ENCODE assay signal across 8 mouse cellular contexts in the genomic region with DNA sequence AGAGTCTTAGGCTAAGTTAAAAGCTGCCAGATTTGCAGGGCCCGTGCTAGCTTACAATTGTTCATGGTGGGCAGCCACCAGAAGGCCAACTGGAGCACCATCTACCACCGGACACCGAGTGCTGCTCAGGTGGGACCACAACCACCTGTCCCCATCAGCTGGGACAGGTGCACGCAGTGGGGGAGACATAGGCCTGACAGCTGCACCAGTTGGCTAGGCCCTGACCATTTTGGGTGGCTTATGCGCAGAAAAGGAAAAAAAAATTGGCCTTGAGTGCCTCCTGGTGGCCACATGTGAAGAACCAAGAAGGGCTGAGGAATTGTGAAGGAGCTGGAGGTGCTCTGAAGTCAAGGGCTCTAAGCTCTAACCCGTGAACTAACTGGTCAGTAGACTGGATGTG. TPM values are rescaled to one million over a fixed set of nuclear protein-coding genes. Genes with fewer than 3 reads are reported as not detected.
A peak's percentile ranks its signal among the peaks of the same experiment; 100 is the strongest.
DNase-seq lines count a peak whose midpoint lies in the region; ATAC-seq and TF ChIP-seq lines count a peak whose summit lies in the region.

No protein-coding gene starts in this region.

- H3K27me3 ChIP-seq in MEL (ENCODE audit: control insufficient read depth in 1 of 2, insufficient read depth in 2 of 2, low read length in 2 of 2) (no peaks in the 10 kb centered on the region), myocyte (ENCODE audit: control insufficient read depth, insufficient read depth, insufficient read length) (no peaks in the 10 kb centered on the region)
- H3K27me3 ChIP-seq in liver, embryonic 11.5 days (replicated peaks; ENCODE audit: control insufficient read depth, insufficient read depth, low read length), result no peaks in the 10 kb centered on the region; the same call in 1 of the 2 replicates

- H3K9ac ChIP-seq in MEL (ENCODE audit: control insufficient read depth, low read depth, low read length, poor library complexity, severe bottlenecking), result no peak overlapping the region
- H3K9ac ChIP-seq in liver, embryonic 11.5 days (ENCODE audit: low read depth, low read length), result no peak overlapping the region

- H3ac ChIP-seq in myocyte (ENCODE audit: control insufficient read depth, insufficient read length), result no peak overlapping the region

- TF ChIP-seq CTCF in MEL (IDR thresholded peaks at IDR 0.05 in 2 of 3, conservative IDR thresholded peaks at IDR 0.05 in 1 of 3; ENCODE audit: control insufficient read depth in 1 of 3, insufficient read depth in 1 of 3, low read depth in 2 of 3, low read length in 3 of 3, poor library complexity in 1 of 3, severe bottlenecking in 1 of 3), result peak; percentile 50 to 84 (median 65)

- 35% methylated on average over 6 of the region's 6 CpGs for WGBS in liver, embryonic 11.5 days

- peak; percentile 83 for TF ChIP-seq RAD21 in MEL (IDR thresholded peaks at IDR 0.05; ENCODE audit: low read depth, low read length)

- H3K4me3 ChIP-seq in MEL (ENCODE audit: control insufficient read depth in 1 of 2, insufficient read depth in 1 of 2, low read depth in 2 of 2, low read length in 2 of 2) (no peak overlapping the region), myocyte (no peak overlapping the region)
- H3K4me3 ChIP-seq in liver, embryonic 11.5 days (ENCODE audit: low read depth, low read length), result no peak overlapping the region

- DNase-seq in B cell, adult 2 months, result peak; percentile 62 to 65
- peak; percentile 71 for DNase-seq in MEL (ENCODE audit: low read depth, low spot score)
- peak; percentile 92 to 93 for DNase-seq in cerebellum, postnatal 10 days
- DNase-seq in gastrocnemius, adult 18-20 months (ENCODE audit: low spot score), result peak; percentile 77
- DNase-seq in induced T-regulatory cell, adult 2 months (ENCODE audit: low read depth), result peak; percentile 91
- DNase-seq in liver, embryonic 11.5 days (ENCODE audit: low spot score), result peak; percentile 72
- DNase-seq in thymus, postnatal 0 days (ENCODE audit: low spot score), result peak; percentile 90

- H3K79me2 ChIP-seq in MEL (ENCODE audit: control insufficient read depth, insufficient read depth, low read length, poor library complexity) (no peaks in the 10 kb centered on the region), myocyte (ENCODE audit: control insufficient read depth, insufficient read depth) (no peaks in the 10 kb centered on the region)

- no peaks in the 10 kb centered on the region for H3K9me3 ChIP-seq in MEL (replicated peaks; ENCODE audit: insufficient read depth, low read length)
- H3K9me3 ChIP-seq in liver, embryonic 11.5 days (ENCODE audit: control insufficient read depth, low read length), result no peaks in the 10 kb centered on the region

- ATAC-seq in liver, embryonic 11.5 days (replicated peaks; ENCODE audit: low FRiP score), result peak; percentile 44

- no peak overlapping the region for H3K27ac ChIP-seq in MEL (ENCODE audit: control insufficient read depth, low read depth, low read length)
- H3K27ac ChIP-seq in liver, embryonic 11.5 days (ENCODE audit: low read depth, low read length), result no peak overlapping the region

- H3K4me1 ChIP-seq in MEL (ENCODE audit: control insufficient read depth in 1 of 2, insufficient read depth in 2 of 2, low read length in 2 of 2), result no peaks in the 10 kb centered on the region
- H3K4me1 ChIP-seq in liver, embryonic 11.5 days (replicated peaks; ENCODE audit: control insufficient read depth, insufficient read depth, low read length), result peaks cover 30% of the 10 kb centered on the region

- TF ChIP-seq EP300 in MEL (IDR thresholded peaks at IDR 0.05; ENCODE audit: low read depth in 1 of 2, low read length in 2 of 2), result no peak

- TF ChIP-seq POLR2A in MEL (IDR thresholded peaks at IDR 0.05; ENCODE audit: control insufficient read depth in 1 of 2, insufficient read depth in 1 of 2, low read depth in 1 of 2, low read length in 2 of 2, poor library complexity in 1 of 2) (no peak), myocyte (IDR thresholded peaks at IDR 0.05; ENCODE audit: insufficient read length, low read depth) (no peak)

- no peak overlapping the region for H3K4me2 ChIP-seq in liver, embryonic 11.5 days
- no peak overlapping the region for H3K4me2 ChIP-seq in myocyte (ENCODE audit: low read depth)

- H3K36me3 ChIP-seq in MEL (ENCODE audit: control insufficient read depth in 1 of 2, insufficient read depth in 2 of 2, low read length in 2 of 2) (no peaks in the 10 kb centered on the region), myocyte (ENCODE audit: control insufficient read depth, insufficient read depth) (no peaks in the 10 kb centered on the region)
- no peaks in the 10 kb centered on the region for H3K36me3 ChIP-seq in liver, embryonic 11.5 days (ENCODE audit: control insufficient read depth, insufficient read depth, low read length)

TF ChIP-seq in MEL, 35 proteins besides CTCF, POLR2A, EP300 and RAD21:
- TF ChIP-seq GABPA (IDR thresholded peaks at IDR 0.05; ENCODE audit: low read depth, low read length), result no peak
- peak; percentile 95 for TF ChIP-seq ZNF384 (IDR thresholded peaks at IDR 0.05; ENCODE audit: low read depth, low read length)
- no peak for TF ChIP-seq MAZ (IDR thresholded peaks at IDR 0.05; ENCODE audit: low read depth, low read length)
- TF ChIP-seq SMC3 (IDR thresholded peaks at IDR 0.05; ENCODE audit: low read depth, low read length), result peak; percentile 90
- TF ChIP-seq ZC3H11A (IDR thresholded peaks at IDR 0.05; ENCODE audit: low read depth, low read length), result peak; percentile 84
- 0 out of 2 replicates have a peak, but pooled peaks have one; percentile 38 for TF ChIP-seq SIN3A (IDR thresholded peaks at IDR 0.05; ENCODE audit: low read length)

TF ChIP-seq in myocyte, 11 proteins besides CTCF, POLR2A, EP300 and RAD21:
- peak; percentile 100 for TF ChIP-seq TCF3 (IDR thresholded peaks at IDR 0.05; ENCODE audit: insufficient read length, low read depth)
- peak; percentile 53 to 99 (median 98) for TF ChIP-seq MYOD1 (IDR thresholded peaks at IDR 0.05; ENCODE audit: control insufficient read depth in 1 of 3, insufficient read length in 2 of 3, low read depth in 2 of 3)
- TF ChIP-seq TCF12 (IDR thresholded peaks at IDR 0.05; ENCODE audit: insufficient read depth, poor library complexity, severe bottlenecking), result peak; percentile 99
- peak; percentile 74 to 100 (median 98) for TF ChIP-seq MYOG (IDR thresholded peaks at IDR 0.05; ENCODE audit: control insufficient read depth in 1 of 3, insufficient read depth in 1 of 3, insufficient read length in 2 of 3, low read depth in 2 of 3)
- no peak for TF ChIP-seq CEBPB (IDR thresholded peaks at IDR 0.05; ENCODE audit: insufficient read depth, poor library complexity, severe bottlenecking)
TF ChIP-seq in myocyte: peak in this region for 4.

RNA-seq across cellular contexts. Expression of a gene that starts 16.8 kb away (rescaled TPM):
- total RNA-seq in MEL (2012; rRNA removed), result 33.3 and 38.0 TPM in 2 replicates
- polyA plus RNA-seq in MEL (2012; ENCODE audit: insufficient read depth in 1 of 2, insufficient read length in 2 of 2, low read depth in 1 of 2, low replicate concordance in 2 of 2, missing spikeins in 1 of 2) (10 to 100 TPM in 1 of 2 experiments, not detected in 1; 24.0 TPM), myocyte (2012; fragmentation: generic; extraction: Trizol) (20.3 TPM)
- 10 to 100 TPM; 16.0 to 16.9 TPM for total RNA-seq in gastrocnemius, adult 18-20 months (2021)
- 41.0 and 44.7 TPM in 2 replicates for polyA plus RNA-seq in liver, embryonic 11.5 days (2014; fragmentation: Nextera tagmentation; extraction: Ambion mirVana)
- polyA plus RNA-seq in thymus, postnatal 0 days (2015; fragmentation: Nextera tagmentation; extraction: Ambion mirVana), result 50.7 and 54.1 TPM in 2 replicates

RNA-seq across cellular contexts. Expression of a gene that starts 16.8 kb away (rescaled TPM):
- 19.3 and 25.7 TPM in 2 replicates for total RNA-seq in MEL (2012; rRNA removed)
- polyA plus RNA-seq in MEL (2012; ENCODE audit: insufficient read depth in 1 of 2, insufficient read length in 2 of 2, low read depth in 1 of 2, low replicate concordance in 2 of 2, missing spikeins in 1 of 2), result 10 to 100 TPM in 1 of 2 experiments, not detected in 1; 46.5 TPM
- total RNA-seq in gastrocnemius, adult 18-20 months (2021), result 10 to 100 TPM; 40.5 to 43.5 TPM
- 60.3 and 67.7 TPM in 2 replicates for polyA plus RNA-seq in liver, embryonic 11.5 days (2014; fragmentation: Nextera tagmentation; extraction: Ambion mirVana)
- polyA plus RNA-seq in myocyte (2012; fragmentation: generic; extraction: Trizol), result 54.6 TPM
- polyA plus RNA-seq in thymus, postnatal 0 days (2015; fragmentation: Nextera tagmentation; extraction: Ambion mirVana), result 60.1 and 66.6 TPM in 2 replicates

RNA-seq across cellular contexts. Expression of a gene that starts 18.3 kb away (rescaled TPM):
- 53.9 and 77.5 TPM in 2 replicates for total RNA-seq in MEL (2012; rRNA removed)
- 10 to 100 TPM in 1 of 2 experiments, not detected in 1; 41.4 TPM for polyA plus RNA-seq in MEL (2012; ENCODE audit: insufficient read depth in 1 of 2, insufficient read length in 2 of 2, low read depth in 1 of 2, low replicate concordance in 2 of 2, missing spikeins in 1 of 2)
- 1 to 10 TPM; 2.4 to 3.9 TPM for total RNA-seq in gastrocnemius, adult 18-20 months (2021)
- polyA plus RNA-seq in liver, embryonic 11.5 days (2014; fragmentation: Nextera tagmentation; extraction: Ambion mirVana), result 16.8 and 21.0 TPM in 2 replicates
- 17.7 TPM for polyA plus RNA-seq in myocyte (2012; fragmentation: generic; extraction: Trizol)
- polyA plus RNA-seq in thymus, postnatal 0 days (2015; fragmentation: Nextera tagmentation; extraction: Ambion mirVana), result 9.8 and 12.0 TPM in 2 replicates

RNA-seq across cellular contexts. Expression of a gene that starts 24.1 kb away (rescaled TPM):
- not detected in 2 replicates for total RNA-seq in MEL (2012; rRNA removed)
- polyA plus RNA-seq in MEL (2012; ENCODE audit: insufficient read depth in 1 of 2, insufficient read length in 2 of 2, low read depth in 1 of 2, low replicate concordance in 2 of 2, missing spikeins in 1 of 2) (under 1 TPM in 1 of 2 experiments, not detected in 1; 0.08 TPM), myocyte (2012; fragmentation: generic; extraction: Trizol) (670 TPM)
- total RNA-seq in gastrocnemius, adult 18-20 months (2021), result 10 to 100 TPM in 1 of 2 experiments, 1 to 10 TPM in 1; 5.9 to 12.2 TPM
- 91.3 and 94.1 TPM in 2 replicates for polyA plus RNA-seq in liver, embryonic 11.5 days (2014; fragmentation: Nextera tagmentation; extraction: Ambion mirVana)
- polyA plus RNA-seq in thymus, postnatal 0 days (2015; fragmentation: Nextera tagmentation; extraction: Ambion mirVana), result 137 and 143 TPM in 2 replicates
